Mouse (Mus musculus) lung, postnatal 0 days (tissue): ENCODE measurements around the gene Wdr3. TPM values are rescaled to one million over a fixed set of nuclear protein-coding genes. Genes with fewer than 3 reads are reported as not detected.

Source experiments
- ATAC-seq: fragments of 200-750 bp; cut with Nextera tagmentation; 2 replicates; pipeline ENCODE4 v1.8.0; 2017; ENCODE audit warnings: moderate library complexity
- DNase-seq: peaks from one replicate; pipeline ENCODE4 v3.0.0-alpha.2; 2016; ENCODE audit warnings: low spot score
- H3K27ac ChIP-seq: fragments of 300-500 bp; sonication (generic); 2 replicates; pipeline ENCODE4 v1.5.1; 2014; ENCODE audit warnings: antibody characterized with exemption, mild to moderate bottlenecking, low read length, mixed read lengths
- H3K27me3 ChIP-seq: fragments of 300-500 bp; sonication (generic); replicated peaks from 2 replicates; pipeline ENCODE4 v1.6.1; 2014; ENCODE audit warnings: low read length, mixed read lengths; ENCODE audit not compliant: insufficient read depth
- H3K36me3 ChIP-seq: fragments of 300-500 bp; sonication (generic); 2 replicates; pipeline ENCODE4 v1.6.1; 2014; ENCODE audit warnings: low read length, mixed read lengths; ENCODE audit not compliant: insufficient read depth
- H3K4me1 ChIP-seq: fragments of 300-500 bp; sonication (generic); 2 replicates; pipeline ENCODE4 v1.6.1; 2014; ENCODE audit warnings: antibody characterized with exemption, low read depth, low read length, mixed read lengths; ENCODE audit not compliant: insufficient read depth
- H3K4me2 ChIP-seq: fragments of 300-500 bp; sonication (generic); replicated peaks from 2 replicates; pipeline ENCODE4 v1.6.1; 2014; ENCODE audit warnings: low read depth, mild to moderate bottlenecking, low read length, moderate library complexity, mixed read lengths
- H3K4me3 ChIP-seq: fragments of 300-500 bp; sonication (generic); 2 replicates; pipeline ENCODE4 v1.5.1; 2014; ENCODE audit warnings: low read depth, low read length
- H3K9ac ChIP-seq: fragments of 300-500 bp; sonication (generic); replicated peaks from 2 replicates; pipeline ENCODE4 v1.6.1; 2014; ENCODE audit warnings: low read depth, mild to moderate bottlenecking
- H3K9me3 ChIP-seq: fragments of 300-500 bp; sonication (generic); 2 replicates; pipeline ENCODE4 v1.6.1; 2016; ENCODE audit warnings: low read length, mixed read lengths
- CTCF ChIP-seq: IDR thresholded peaks from 2 replicates; pipeline ENCODE4 v1.5.1; 2016; ENCODE audit warnings: antibody characterized with exemption, mild to moderate bottlenecking
- EP300 ChIP-seq: IDR thresholded peaks from 2 replicates; pipeline ENCODE4 v1.6.1; 2016; ENCODE audit warnings: antibody characterized with exemption, mild to moderate bottlenecking, control low read depth
- WGBS: fragments of 180-500 bp; shearing (Covaris S2); extraction: QIAGEN DNeasy Blood & Tissue Kit; methylation state at CpG from one replicate; pipeline ENCODE4 v1.1.7; 2014; 5-methylcytosine and 5-hydroxymethylcytosine counted together
- polyA plus RNA-seq: library from polyadenylated mRNA; unstranded; fragments of >200 nt; fragmentation: Nextera tagmentation; extraction: Ambion mirVana; gene quantifications from 2 replicates; pipeline ENCODE4 v1.2.1, GENCODE M21; 2015

The Wdr3 gene
- polyA plus RNA-seq, 1 experiment from 2014 or later: 17.7 TPM

- Histone ChIP-seq H3K4me2 (no peak overlapping the region), H3K9me3 (no peaks in the 10 kb centered on the region), H3K36me3 (no peaks in the 10 kb centered on the region), H3K9ac (no peak overlapping the region), H3K27ac (no peak overlapping the region), H3K4me3 (no peak overlapping the region), H3K4me1 (no peaks in the 10 kb centered on the region), H3K27me3 (no peaks in the 10 kb centered on the region)
- no peak for ATAC-seq
- no peak for DNase-seq
- 65% methylated on average over 1 of the region's 1 CpGs for WGBS
- TF ChIP-seq EP300: no peak
- no peak for TF ChIP-seq CTCF
Measured at GRCm38 (mm10) chr3:100122445-100122844, 39.8 kb downstream of the Wdr3 start.

GRCm38 (mm10) chr3:100121961-100122360, 40.2 kb downstream of the Wdr3 start:
- TF ChIP-seq CTCF (no peak), EP300 (no peak)
- Histone ChIP-seq H3K4me1 (no peaks in the 10 kb centered on the region), H3K27me3 (no peaks in the 10 kb centered on the region), H3K36me3 (no peaks in the 10 kb centered on the region), H3K27ac (no peak overlapping the region), H3K9ac (no peak overlapping the region), H3K4me3 (no peak overlapping the region), H3K9me3 (no peaks in the 10 kb centered on the region), H3K4me2 (no peak overlapping the region)
- ATAC-seq (no peak), DNase-seq (no peak)
- WGBS: 46% methylated on average over 2 of the region's 2 CpGs

DNA sequence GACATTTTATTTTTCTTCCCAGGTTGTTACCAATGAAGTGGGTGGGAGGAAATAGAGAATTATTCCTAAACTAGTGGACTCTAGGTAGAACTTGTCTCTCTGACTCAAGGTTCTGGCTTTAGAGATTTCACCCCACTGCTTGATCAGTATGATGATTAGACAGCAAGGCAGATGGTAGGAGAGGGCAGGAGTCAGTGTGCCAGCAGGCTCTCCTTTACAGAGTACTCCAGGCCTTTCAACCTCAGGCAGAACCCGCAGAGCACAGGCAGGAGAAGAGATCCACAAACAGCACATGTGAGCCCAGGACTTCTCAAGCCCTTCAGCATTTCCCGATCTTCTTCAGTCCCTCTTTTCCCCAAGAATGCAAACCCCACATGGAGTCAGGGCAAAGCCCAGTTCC, 43.5 kb downstream of the Wdr3 start:
- 66% methylated on average over 2 of the region's 2 CpGs for whole genome bisulfite sequencing
- DNase-seq (no peak), ATAC-seq (no peak)
- Histone ChIP-seq H3K4me3 (no peak overlapping the region), H3K36me3 (no peaks in the 10 kb centered on the region), H3K27me3 (no peaks in the 10 kb centered on the region), H3K4me1 (no peaks in the 10 kb centered on the region), H3K9me3 (no peaks in the 10 kb centered on the region), H3K4me2 (no peak overlapping the region), H3K27ac (no peak overlapping the region), H3K9ac (no peak overlapping the region)
- TF ChIP-seq EP300: no peak
- no peak for TF ChIP-seq CTCF

DNA sequence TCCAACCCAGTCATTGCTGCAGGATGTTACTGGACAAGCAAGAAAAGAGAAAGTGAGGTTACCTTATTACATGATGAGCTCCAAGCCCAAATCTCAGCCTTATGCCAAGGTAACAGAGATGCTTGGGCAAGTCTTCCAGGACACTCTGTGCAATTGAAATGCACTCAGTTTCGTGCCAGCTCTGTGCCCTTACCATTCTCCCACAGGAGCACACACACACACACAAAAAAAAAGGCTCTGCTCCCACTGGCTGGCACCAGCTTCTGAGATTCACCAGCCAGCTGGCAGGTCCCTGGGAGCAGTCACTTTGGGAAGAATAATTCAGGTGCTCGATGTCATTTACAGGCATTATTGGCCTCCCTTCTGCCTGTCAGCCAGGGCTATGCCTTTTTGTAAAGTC, 55.5 kb downstream of the Wdr3 start:
- no peak overlapping the region for H3K9ac ChIP-seq
- no peak overlapping the region for H3K27ac ChIP-seq
- no peaks in the 10 kb centered on the region for H3K9me3 ChIP-seq
- H3K4me2 ChIP-seq: no peak overlapping the region
- H3K4me1 ChIP-seq: no peaks in the 10 kb centered on the region
- 75% methylated on average over 2 of the region's 2 CpGs for WGBS
- H3K27me3 ChIP-seq: no peaks in the 10 kb centered on the region
- TF ChIP-seq EP300 (no peak), CTCF (no peak)
- H3K36me3 ChIP-seq: no peaks in the 10 kb centered on the region
- ATAC-seq (no peak), DNase-seq (no peak)
- H3K4me3 ChIP-seq: no peak overlapping the region

DNA sequence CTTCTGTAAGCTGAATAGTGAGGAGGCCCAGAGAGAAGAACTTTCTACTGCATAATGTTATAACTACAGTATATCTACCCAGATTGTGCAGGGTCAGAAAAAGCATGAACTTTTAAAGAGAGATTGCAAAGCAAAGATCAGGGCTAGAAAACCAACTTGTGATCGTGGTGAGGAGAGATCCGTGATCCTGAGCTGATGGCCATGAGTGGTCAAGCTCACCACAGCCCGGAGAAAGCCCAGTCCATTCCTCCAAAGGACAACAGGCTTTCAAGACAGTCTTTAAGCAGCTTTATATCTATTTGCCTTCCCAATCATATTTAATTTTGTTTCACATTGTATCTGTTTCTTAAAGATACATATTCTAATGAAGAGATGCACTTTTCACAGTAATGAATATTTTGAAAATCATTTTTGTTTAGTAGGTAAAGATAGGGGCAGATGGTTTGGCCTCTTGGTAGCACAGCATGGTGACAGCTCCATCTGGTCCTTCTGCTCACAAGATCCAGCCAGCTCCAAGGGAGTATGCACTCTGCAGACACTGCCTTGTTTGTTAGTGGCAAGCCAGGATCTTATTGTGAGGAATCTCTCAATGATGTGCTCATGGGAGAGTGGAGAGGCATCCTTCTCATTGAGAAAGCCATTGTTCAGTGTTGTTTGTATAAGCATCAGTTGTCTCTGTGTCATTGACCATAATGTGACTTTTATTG, 59.7 kb downstream of the Wdr3 start:
- Histone ChIP-seq H3K9ac (no peak overlapping the region), H3K36me3 (no peaks in the 10 kb centered on the region), H3K27me3 (no peaks in the 10 kb centered on the region), H3K27ac (no peak overlapping the region), H3K9me3 (no peaks in the 10 kb centered on the region), H3K4me1 (no peaks in the 10 kb centered on the region), H3K4me3 (no peak overlapping the region), H3K4me2 (no peak overlapping the region)
- no peak for ATAC-seq
- 83% methylated on average over 3 of the region's 3 CpGs for WGBS
- DNase-seq: no peak
- TF ChIP-seq CTCF: no peak
- TF ChIP-seq EP300: no peak

Other genes with a start within 250 kb of the Wdr3 start
- gene Gdap2, start within 50 bp of the Wdr3 start, polyA plus RNA-seq: 21.3 and 22.8 TPM in 2 replicates